Mouse (Mus musculus): ENCODE data around the gene Tnfrsf25. TPM values are rescaled to one million over a fixed set of nuclear protein-coding genes. Genes with fewer than 3 reads are reported as not detected.

The Tnfrsf25 gene
- total RNA-seq (2021): 1 to 10 TPM in 1 of 2 experiments, under 1 TPM in 1; 0.88 to 2.2 TPM

DNA sequence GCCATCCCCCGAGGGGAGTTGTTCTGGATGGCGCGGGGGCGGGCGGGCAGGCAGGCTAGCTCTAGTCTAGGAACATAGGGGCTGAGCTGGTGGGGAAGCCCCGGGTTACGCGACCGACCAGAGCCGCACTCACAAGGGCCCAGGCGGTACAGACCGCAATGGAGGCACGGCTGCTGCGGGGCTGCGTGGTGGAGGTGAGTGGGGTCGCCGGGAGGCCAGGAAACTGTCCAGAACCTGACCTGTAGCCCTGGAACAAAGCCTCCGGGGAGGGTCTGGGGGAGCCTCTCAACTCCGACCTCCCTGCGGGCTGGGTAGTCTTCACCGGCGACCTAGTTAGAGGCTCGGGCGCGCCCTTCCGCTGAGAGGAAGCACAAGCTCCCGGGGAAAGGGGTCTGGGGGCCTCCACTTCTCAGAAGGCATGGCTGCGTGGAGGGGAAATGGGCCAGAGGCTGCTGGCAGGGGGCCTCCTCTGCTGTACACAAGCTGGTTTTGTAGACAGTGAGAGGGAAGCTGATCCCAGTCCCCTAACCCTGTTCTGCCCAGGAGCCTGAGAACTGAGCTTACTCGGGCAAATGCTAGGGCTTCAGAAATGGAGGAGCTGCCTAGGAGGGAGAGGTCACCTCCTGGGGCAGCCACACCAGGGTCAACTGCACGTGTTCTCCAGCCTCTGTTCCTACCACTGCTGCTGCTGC, at the start of gene Tnfrsf25:
Gene Tnfrsf25, plus strand, starts transcription at position 14 of the 692 bp plus-strand sequence.
- DNase-seq: no peak

- DNase-seq: no peak
Measured at GRCm38 (mm10) chr4:152067280-152067679, 48.5 kb upstream of the Tnfrsf25 start.

GRCm38 (mm10) chr4:152068166-152068724, 47.5 kb upstream of the Tnfrsf25 start:
- DNase-seq: no peak

- no peak for DNase-seq
Measured at GRCm38 (mm10) chr4:152069245-152069644, 46.5 kb upstream of the Tnfrsf25 start.

GRCm38 (mm10) chr4:152070494-152071396, 45.0 kb upstream of the Tnfrsf25 start:
- no peak for DNase-seq

- DNase-seq: peak; percentile 60
Measured at GRCm38 (mm10) chr4:152072121-152072601, 43.6 kb upstream of the Tnfrsf25 start, which contains the start of gene Plekhg5. TSS of gene Plekhg5 (plus strand) at chr4:152072498.

- no peak for DNase-seq
Measured at GRCm38 (mm10) chr4:152072655-152073054, 43.1 kb upstream of the Tnfrsf25 start.

GRCm38 (mm10) chr4:152073715-152074114, 42.0 kb upstream of the Tnfrsf25 start:
- DNase-seq: no peak

DNA sequence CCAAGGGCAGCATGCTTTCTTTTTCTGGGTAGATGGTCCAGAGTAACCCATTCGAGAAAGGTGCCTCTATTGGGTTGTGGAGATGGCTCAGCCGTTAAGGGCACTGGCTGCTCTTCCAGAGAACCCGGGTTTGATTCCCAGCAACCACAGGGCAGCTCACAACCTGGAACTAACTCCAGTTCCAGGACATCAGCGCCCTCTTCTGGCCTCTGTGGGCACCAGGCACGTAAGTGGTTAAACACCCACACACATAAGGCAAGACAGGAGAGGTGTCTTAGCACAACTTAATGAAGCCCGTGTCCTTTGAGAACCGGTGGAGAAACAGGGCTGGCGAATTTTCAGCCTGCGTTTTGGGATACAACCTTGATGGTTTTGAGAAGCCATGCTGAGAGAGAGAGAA, 41.2 kb upstream of the Tnfrsf25 start:
- no peak for DNase-seq

GRCm38 (mm10) chr4:152077191-152077590, 38.5 kb upstream of the Tnfrsf25 start:
- no peak for DNase-seq

- no peak for DNase-seq
Measured at GRCm38 (mm10) chr4:152078105-152078530, 37.6 kb upstream of the Tnfrsf25 start.

GRCm38 (mm10) chr4:152079261-152079660, 36.5 kb upstream of the Tnfrsf25 start:
- no peak for DNase-seq

- no peak for DNase-seq
Measured at GRCm38 (mm10) chr4:152079931-152080330, 35.8 kb upstream of the Tnfrsf25 start.

DNA sequence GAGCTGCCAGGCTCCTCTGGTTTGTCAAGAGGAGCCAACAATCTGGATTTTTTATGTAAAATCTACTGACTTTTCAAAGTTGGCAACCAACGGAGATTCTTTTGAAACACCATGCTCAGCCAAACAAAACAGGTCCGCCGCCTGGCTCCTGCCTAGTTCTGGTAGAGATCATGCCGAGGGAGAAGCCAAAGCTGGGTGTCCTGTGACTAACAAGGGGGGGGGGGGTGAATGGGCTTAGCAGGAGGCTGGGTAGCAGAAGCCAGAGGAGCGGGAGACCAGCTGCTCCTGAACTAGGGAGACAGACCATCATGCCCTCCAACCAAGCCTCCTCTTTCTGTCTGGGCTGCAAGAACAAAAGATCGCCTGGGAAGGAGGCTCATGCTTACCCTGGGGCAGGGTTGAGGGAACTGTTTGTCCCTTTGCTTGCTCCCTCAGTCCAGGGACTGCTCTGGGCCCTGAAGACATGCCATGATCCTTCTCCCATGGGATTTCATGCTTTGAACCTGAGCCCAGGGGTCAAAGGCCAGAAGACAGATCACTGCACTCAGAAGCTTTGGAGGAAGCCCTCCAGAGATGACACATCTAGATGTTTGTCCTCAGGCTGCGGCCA, 32.0 kb upstream of the Tnfrsf25 start:
- no peak for DNase-seq

DNA sequence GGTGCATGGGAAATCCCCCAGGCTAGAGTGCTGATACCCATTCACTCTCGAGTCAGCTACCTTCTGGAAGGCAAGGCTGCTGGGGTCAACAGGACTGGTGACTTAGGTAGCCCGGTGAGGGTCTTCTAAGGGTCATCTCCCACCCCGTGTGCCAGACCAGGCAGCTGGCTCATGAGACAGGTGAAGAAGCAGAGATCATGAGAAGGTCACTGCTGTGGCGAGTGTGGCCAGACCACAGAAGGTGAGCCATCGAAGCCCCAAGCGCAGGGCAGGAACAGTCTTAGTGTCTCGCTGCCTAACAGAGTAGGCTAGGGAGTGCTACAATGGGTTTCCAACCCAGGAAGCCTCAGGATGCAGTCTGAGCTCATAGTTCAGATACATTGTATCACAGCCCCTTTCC, 31.1 kb upstream of the Tnfrsf25 start:
- no peak for DNase-seq

GRCm38 (mm10) chr4:152086505-152087210, 29.1 kb upstream of the Tnfrsf25 start:
- DNase-seq: peak; percentile 70

- no peak for DNase-seq
Measured at GRCm38 (mm10) chr4:152087211-152088081, 28.3 kb upstream of the Tnfrsf25 start.

- peak; percentile 66 for DNase-seq
Measured at GRCm38 (mm10) chr4:152088133-152088532, 27.6 kb upstream of the Tnfrsf25 start.

- no peak for DNase-seq
Measured at GRCm38 (mm10) chr4:152088556-152089120, 27.1 kb upstream of the Tnfrsf25 start.

- DNase-seq: no peak
Measured at GRCm38 (mm10) chr4:152090191-152090590, 25.5 kb upstream of the Tnfrsf25 start.

Data from heart, postnatal 4 days (tissue).